In the genomic region with DNA sequence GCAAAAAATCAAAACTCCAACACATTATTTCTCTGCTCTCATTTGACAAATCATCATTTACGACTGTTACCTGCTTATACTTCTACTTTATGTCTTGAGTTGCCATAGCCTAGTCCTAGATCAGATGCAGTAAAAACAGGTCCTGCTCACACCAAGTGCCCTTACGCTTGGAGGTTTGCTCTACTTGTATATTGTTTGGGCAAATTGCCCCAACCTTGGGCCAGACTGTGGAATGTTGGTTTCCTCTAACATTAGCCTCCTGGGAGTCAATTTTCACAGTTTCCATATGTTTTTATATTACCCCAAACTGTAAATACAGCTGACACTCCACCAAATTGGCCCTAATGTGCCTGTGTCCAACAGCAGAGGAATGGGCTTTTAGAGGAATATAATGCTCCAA, we compare ENCODE assay signal across 20 mouse cellular contexts.
A peak's percentile ranks its signal among the peaks of the same experiment; 100 is the strongest.
DNase-seq lines count a peak whose midpoint lies in the region; ATAC-seq and TF ChIP-seq lines count a peak whose summit lies in the region.
"Had no signal": no experiment of that assay in that cellular context is flagged by ENCODE, and none has a peak within 500 bp of the region (broad histone marks: within the 10 kb centered on the region; RNA-seq: fewer than 3 reads in every experiment).

No protein-coding gene starts in this region.

- no peaks in the 10 kb centered on the region for H3K36me3 ChIP-seq in limb, embryonic 13.5 days
- H3K36me3 ChIP-seq in limb, embryonic 10.5 days, result no peaks in the 10 kb centered on the region
- no peaks in the 10 kb centered on the region for H3K36me3 ChIP-seq in limb, embryonic 14.5 days (ENCODE audit: control insufficient read depth, insufficient read depth, low read length)
- no peaks in the 10 kb centered on the region for H3K36me3 ChIP-seq in kidney, embryonic 14.5 days (ENCODE audit: control insufficient read depth, insufficient read depth, low read length)
- H3K36me3 ChIP-seq: embryonic facial prominence, embryonic 10.5 days; embryonic facial prominence, embryonic 12.5 days; forebrain, embryonic 15.5 days had no signal

- TF ChIP-seq POLR2A in limb, embryonic 14.5 days (IDR thresholded peaks at IDR 0.05; ENCODE audit: borderline replicate concordance, extremely low read depth, insufficient read depth, insufficient read length), result no peak

- H3K9me3 ChIP-seq in limb, embryonic 13.5 days, result no peaks in the 10 kb centered on the region
- no peaks in the 10 kb centered on the region for H3K9me3 ChIP-seq in limb, embryonic 10.5 days (replicated peaks)
- no peaks in the 10 kb centered on the region for H3K9me3 ChIP-seq in limb, embryonic 14.5 days (ENCODE audit: control insufficient read depth, low read length)
- no peaks in the 10 kb centered on the region for H3K9me3 ChIP-seq in kidney, embryonic 14.5 days (ENCODE audit: control insufficient read depth, low read length)
- H3K9me3 ChIP-seq: embryonic facial prominence, embryonic 10.5 days; embryonic facial prominence, embryonic 12.5 days; forebrain, embryonic 13.5 days; forebrain, embryonic 15.5 days had no signal

- no peak overlapping the region for H3K4me2 ChIP-seq in limb, embryonic 13.5 days (replicated peaks)
- no peak overlapping the region for H3K4me2 ChIP-seq in limb, embryonic 14.5 days (replicated peaks; ENCODE audit: low read depth, low read length, severe bottlenecking)
- no peak overlapping the region for H3K4me2 ChIP-seq in kidney, embryonic 14.5 days (replicated peaks; ENCODE audit: low read depth, low read length)
- H3K4me2 ChIP-seq: embryonic facial prominence, embryonic 12.5 days; forebrain, embryonic 13.5 days; forebrain, embryonic 15.5 days had no signal

- H3K27me3 ChIP-seq in limb, embryonic 13.5 days, result peaks cover 25% of the 10 kb centered on the region
- peaks cover 31% of the 10 kb centered on the region for H3K27me3 ChIP-seq in limb, embryonic 10.5 days (ENCODE audit: low read depth, poor library complexity, severe bottlenecking)
- H3K27me3 ChIP-seq in limb, embryonic 14.5 days (ENCODE audit: control insufficient read depth, insufficient read depth, low read length), result no peaks in the 10 kb centered on the region
- H3K27me3 ChIP-seq in kidney, embryonic 14.5 days (ENCODE audit: control insufficient read depth, insufficient read depth, low read length), result no peaks in the 10 kb centered on the region
- H3K27me3 ChIP-seq: embryonic facial prominence, embryonic 12.5 days; forebrain, embryonic 13.5 days; forebrain, embryonic 15.5 days; Patski had no signal

- peak; percentile 61; the same call in 1 of the 2 replicates for ATAC-seq in limb, embryonic 13.5 days (ENCODE audit: low FRiP score, low read depth)
- ATAC-seq in limb, embryonic 14.5 days (ENCODE audit: low FRiP score, low read depth), result no peak
- no peak for ATAC-seq in kidney, embryonic 14.5 days (ENCODE audit: low FRiP score, low TSS enrichment)
- ATAC-seq: activated CD4-positive, CD25-positive, alpha-beta regulatory T cell, adult 4 months; forebrain, embryonic 13.5 days; forebrain, embryonic 15.5 days; forebrain, postnatal 0 days; Patski had no signal

- no peak overlapping the region for H3K9ac ChIP-seq in limb, embryonic 13.5 days
- H3K9ac ChIP-seq in limb, embryonic 14.5 days (ENCODE audit: low read depth, low read length, severe bottlenecking), result no peak overlapping the region
- no peak overlapping the region for H3K9ac ChIP-seq in kidney, embryonic 14.5 days (ENCODE audit: low read depth, low read length)
- H3K9ac ChIP-seq: embryonic facial prominence, embryonic 12.5 days; forebrain, embryonic 13.5 days; forebrain, embryonic 15.5 days; forebrain, postnatal 0 days had no signal

- peaks cover 36% of the 10 kb centered on the region for H3K4me1 ChIP-seq in limb, embryonic 13.5 days
- no peaks in the 10 kb centered on the region for H3K4me1 ChIP-seq in limb, embryonic 10.5 days
- peaks cover 9% of the 10 kb centered on the region; the same call in 1 of the 2 replicates for H3K4me1 ChIP-seq in limb, embryonic 14.5 days (ENCODE audit: control insufficient read depth, insufficient read depth, low read length)
- H3K4me1 ChIP-seq in kidney, embryonic 14.5 days (ENCODE audit: control insufficient read depth, insufficient read depth, low read length), result no peaks in the 10 kb centered on the region
- H3K4me1 ChIP-seq: embryonic facial prominence, embryonic 12.5 days had no signal

- DNase-seq in limb, embryonic 10.5 days (ENCODE audit: low spot score), result no peak
- peak; percentile 34 for DNase-seq in 3T3-L1 (ENCODE audit: low read depth, low spot score)
- peak; percentile 38 for DNase-seq in limb, embryonic 14.5 days (ENCODE audit: low spot score)
- DNase-seq: adrenal gland, adult 8-10 months; adrenal gland, postnatal 14 days; adrenal gland, postnatal 36 days; cerebellum, adult 11-12 months; cerebellum, adult 2 months; cerebellum, adult 9-10 months; cerebellum, postnatal 10 days; cerebellum, postnatal 25 days; forebrain, postnatal 0 days had no signal

- no peak overlapping the region for H3K4me3 ChIP-seq in limb, embryonic 13.5 days
- no peak overlapping the region for H3K4me3 ChIP-seq in limb, embryonic 10.5 days
- no peak overlapping the region for H3K4me3 ChIP-seq in limb, embryonic 14.5 days (replicated peaks; ENCODE audit: low read length)
- no peak overlapping the region for H3K4me3 ChIP-seq in kidney, embryonic 14.5 days (ENCODE audit: low read length)
- H3K4me3 ChIP-seq: embryonic facial prominence, embryonic 10.5 days; embryonic facial prominence, embryonic 12.5 days; forebrain, embryonic 13.5 days; forebrain, embryonic 15.5 days had no signal

- H3K27ac ChIP-seq in limb, embryonic 13.5 days, result no peak overlapping the region
- H3K27ac ChIP-seq in limb, embryonic 10.5 days, result no peak overlapping the region
- no peak overlapping the region for H3K27ac ChIP-seq in limb, embryonic 14.5 days (replicated peaks; ENCODE audit: low read depth, low read length)
- no peak overlapping the region for H3K27ac ChIP-seq in kidney, embryonic 14.5 days (ENCODE audit: low read depth, low read length)
- H3K27ac ChIP-seq: embryonic facial prominence, embryonic 10.5 days; embryonic facial prominence, embryonic 12.5 days; forebrain, embryonic 13.5 days; forebrain, embryonic 15.5 days had no signal

- WGBS in limb, embryonic 13.5 days, result 43% methylated on average over 2 of the region's 2 CpGs
- WGBS in limb, embryonic 10.5 days, result 91% methylated on average over 2 of the region's 2 CpGs
- WGBS in limb, embryonic 14.5 days, result 36% methylated on average over 2 of the region's 2 CpGs
- 88% methylated on average over 2 of the region's 2 CpGs for WGBS in kidney, embryonic 14.5 days
